Mouse (Mus musculus) urinary bladder, postnatal 4 days (tissue): ENCODE data around the gene Ttll2.
"Not testable (repeated sequence)": the region's sequence is repeated elsewhere in the genome, so short reads cannot be mapped to it uniquely, and the experiment has no call there.

ENCODE experiments used
- DNase-seq, 2 experiments: peaks; one replicate each; pipeline ENCODE4 v3.0.0; 2021 to 2022; ENCODE audit warnings: low spot score in 2 of 2

Gene Ttll2

GRCm38 (mm10) chr17:7352596-7352995 lies at the start of gene Ttll2:
Ttll2 (minus strand) TSS chr17:7352696.
- DNase-seq, result not testable (repeated sequence)

- not testable (repeated sequence) for DNase-seq
Observed at GRCm38 (mm10) chr17:7399770-7400169, 47.3 kb upstream of the Ttll2 start.

- not testable (repeated sequence) for DNase-seq
Observed at GRCm38 (mm10) chr17:7398198-7398847, 45.8 kb upstream of the Ttll2 start.

- DNase-seq, result not testable (repeated sequence)
Observed at GRCm38 (mm10) chr17:7397079-7397478, 44.6 kb upstream of the Ttll2 start.

- not testable (repeated sequence) for DNase-seq
Observed at GRCm38 (mm10) chr17:7396288-7396687, 43.8 kb upstream of the Ttll2 start.

GRCm38 (mm10) chr17:7395671-7396070 lies 43.2 kb upstream of the Ttll2 start:
- not testable (repeated sequence) for DNase-seq

- DNase-seq, result not testable (repeated sequence)
Observed at GRCm38 (mm10) chr17:7395116-7395515, 42.6 kb upstream of the Ttll2 start.

GRCm38 (mm10) chr17:7389898-7390297 lies 37.4 kb upstream of the Ttll2 start:
- DNase-seq, result not testable (repeated sequence)

- not testable (repeated sequence) for DNase-seq
Observed at GRCm38 (mm10) chr17:7388958-7389356, 36.5 kb upstream of the Ttll2 start.

- not testable (repeated sequence) for DNase-seq
Observed at GRCm38 (mm10) chr17:7388341-7388957, 36.0 kb upstream of the Ttll2 start.

GRCm38 (mm10) chr17:7386016-7386415 lies 33.5 kb upstream of the Ttll2 start:
- DNase-seq, result not testable (repeated sequence)

- DNase-seq, result not testable (repeated sequence)
Observed at GRCm38 (mm10) chr17:7385364-7385763, 32.9 kb upstream of the Ttll2 start, which contains the start of gene Unc93a2. Unc93a2 (minus strand) TSS chr17:7385464.

- not testable (repeated sequence) for DNase-seq
Observed at GRCm38 (mm10) chr17:7383167-7384143, 31.0 kb upstream of the Ttll2 start.

GRCm38 (mm10) chr17:7382711-7383110 lies 30.2 kb upstream of the Ttll2 start:
- not testable (repeated sequence) for DNase-seq

GRCm38 (mm10) chr17:7377907-7378306 lies 25.4 kb upstream of the Ttll2 start:
- DNase-seq, result not testable (repeated sequence)

GRCm38 (mm10) chr17:7376951-7377700 lies 24.6 kb upstream of the Ttll2 start:
- not testable (repeated sequence) for DNase-seq

- DNase-seq, result not testable (repeated sequence)
Observed at GRCm38 (mm10) chr17:7371879-7372278, 19.4 kb upstream of the Ttll2 start, which contains the start of gene Gm49630. Gm49630 (minus strand) TSS chr17:7371979.

- not testable (repeated sequence) for DNase-seq
Observed at GRCm38 (mm10) chr17:7369401-7369800, 16.9 kb upstream of the Ttll2 start.

- DNase-seq, result not testable (repeated sequence)
Observed at GRCm38 (mm10) chr17:7366676-7367374, 14.3 kb upstream of the Ttll2 start.

GRCm38 (mm10) chr17:7366265-7366664 lies 13.8 kb upstream of the Ttll2 start:
- DNase-seq, result not testable (repeated sequence)
